Comparison of ENCODE assay signal across 29 mouse cellular contexts in the genomic region with DNA sequence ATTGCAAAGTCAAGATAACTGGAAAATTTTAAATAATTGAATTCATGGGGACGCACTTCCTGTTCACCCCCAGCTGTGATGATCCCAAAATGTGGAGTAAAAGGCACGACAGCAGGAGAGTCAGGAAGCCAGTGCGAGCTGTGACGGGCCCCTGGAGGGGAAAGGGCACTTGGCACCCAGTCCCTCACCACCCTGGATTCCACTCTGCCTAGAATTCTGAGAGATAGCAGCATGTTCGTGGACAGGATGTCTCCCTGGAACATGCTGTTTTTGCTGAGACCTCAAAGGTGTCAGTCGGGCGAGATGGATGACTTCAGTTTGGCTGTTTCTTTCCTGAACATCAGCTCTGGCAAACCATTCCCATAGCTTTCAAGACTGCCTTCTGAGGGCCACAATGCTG. TPM values are rescaled to one million over a fixed set of nuclear protein-coding genes. Genes with fewer than 3 reads are reported as not detected.
DNase-seq lines count a peak whose midpoint lies in the region; ATAC-seq and TF ChIP-seq lines count a peak whose summit lies in the region.
"Had no signal": no experiment of that assay in that cellular context is flagged by ENCODE, and none has a peak within 500 bp of the region (broad histone marks: within the 10 kb centered on the region; RNA-seq: fewer than 3 reads in every experiment).

No protein-coding gene starts in this region.

- peak; percentile 68 for DNase-seq in kidney, adult 11 months
- no peak for DNase-seq in kidney, postnatal 4 days
- peak; percentile 10 for DNase-seq in midbrain, embryonic 11.5 days (ENCODE audit: low spot score, missing footprints)
- DNase-seq in midbrain, postnatal 0 days (ENCODE audit: low spot score), result no peak
- DNase-seq in thymus, postnatal 10 days (ENCODE audit: low spot score in 2 of 2), result no peak
- DNase-seq: cerebellum, adult 11 months; cerebellum, adult 9-11 months; gastrocnemius, postnatal 10 days; heart, adult 2 months; right cerebral cortex, adult 18-20 months; thymus, adult 2 months had no signal

- H3K36me3 ChIP-seq in midbrain, embryonic 11.5 days (ENCODE audit: control insufficient read depth, insufficient read depth, low read length), result no peaks in the 10 kb centered on the region
- no peaks in the 10 kb centered on the region for H3K36me3 ChIP-seq in midbrain, postnatal 0 days (ENCODE audit: insufficient read depth, low read length)
- no peaks in the 10 kb centered on the region for H3K36me3 ChIP-seq in kidney, embryonic 15.5 days
- H3K36me3 ChIP-seq: embryonic facial prominence, embryonic 10.5 days; forebrain, embryonic 10.5 days; hindbrain, embryonic 12.5 days; limb, embryonic 12.5 days; lung, embryonic 15.5 days had no signal

- 86% methylated on average over 7 of the region's 7 CpGs for WGBS in midbrain, embryonic 11.5 days
- WGBS in midbrain, postnatal 0 days, result 78% methylated on average over 7 of the region's 7 CpGs
- 67% methylated on average over 7 of the region's 7 CpGs for WGBS in kidney, embryonic 15.5 days

- ATAC-seq in midbrain, embryonic 11.5 days (ENCODE audit: low FRiP score), result no peak
- ATAC-seq in midbrain, postnatal 0 days (ENCODE audit: low FRiP score), result no peak
- no peak for ATAC-seq in kidney, embryonic 15.5 days (replicated peaks; ENCODE audit: low FRiP score)
- ATAC-seq in granulocyte monocyte progenitor cell, adult 5-6 weeks (replicated peaks; ENCODE audit: poor library complexity, severe bottlenecking), result no peak
- ATAC-seq: activated CD4-positive, CD25-positive, alpha-beta regulatory T cell, adult 4 months; forebrain, embryonic 16.5 days; intestine, postnatal 0 days; midbrain, embryonic 16.5 days had no signal

- H3K9me3 ChIP-seq in midbrain, embryonic 11.5 days (ENCODE audit: control insufficient read depth, low read length), result no peaks in the 10 kb centered on the region
- H3K9me3 ChIP-seq in midbrain, postnatal 0 days (ENCODE audit: low read length), result no peaks in the 10 kb centered on the region
- H3K9me3 ChIP-seq in kidney, embryonic 15.5 days (replicated peaks), result 0 out of 2 replicates have a peak, but pooled peaks cover 4% of the 10 kb centered on the region
- H3K9me3 ChIP-seq: forebrain, embryonic 10.5 days; hindbrain, embryonic 12.5 days; lung, embryonic 15.5 days had no signal

- H3K9ac ChIP-seq in midbrain, embryonic 11.5 days (ENCODE audit: low read length), result no peak overlapping the region
- H3K9ac ChIP-seq in midbrain, postnatal 0 days (replicated peaks; ENCODE audit: low read length, poor library complexity, severe bottlenecking), result no peak overlapping the region
- H3K9ac ChIP-seq in kidney, embryonic 15.5 days, result no peak overlapping the region
- H3K9ac ChIP-seq: hindbrain, embryonic 12.5 days; limb, embryonic 12.5 days; liver, embryonic 14.5 days; lung, embryonic 15.5 days had no signal

- H3K4me1 ChIP-seq in midbrain, embryonic 11.5 days (ENCODE audit: control insufficient read depth, insufficient read depth, low read length), result no peaks in the 10 kb centered on the region
- H3K4me1 ChIP-seq in midbrain, postnatal 0 days (ENCODE audit: insufficient read depth, low read length), result no peaks in the 10 kb centered on the region
- peaks cover 9% of the 10 kb centered on the region for H3K4me1 ChIP-seq in kidney, embryonic 15.5 days
- H3K4me1 ChIP-seq: forebrain, embryonic 10.5 days; hindbrain, embryonic 12.5 days had no signal

- H3K27ac ChIP-seq in midbrain, embryonic 11.5 days (ENCODE audit: low read depth, low read length), result no peak overlapping the region
- H3K27ac ChIP-seq in midbrain, postnatal 0 days (ENCODE audit: low read depth, low read length), result no peak overlapping the region
- 0 out of 2 replicates have a peak overlapping the region, but pooled peaks have one; percentile 14 for H3K27ac ChIP-seq in kidney, embryonic 15.5 days
- H3K27ac ChIP-seq: embryonic facial prominence, embryonic 10.5 days; forebrain, embryonic 10.5 days; heart, adult 2 months; hindbrain, embryonic 12.5 days; limb, embryonic 12.5 days; liver, embryonic 14.5 days; lung, embryonic 15.5 days; macrophage; stomach, postnatal 0 days had no signal

- no peak overlapping the region for H3K4me2 ChIP-seq in midbrain, embryonic 11.5 days
- H3K4me2 ChIP-seq in midbrain, postnatal 0 days (ENCODE audit: low read depth, low read length, poor library complexity, severe bottlenecking), result no peak overlapping the region
- no peak overlapping the region for H3K4me2 ChIP-seq in kidney, embryonic 15.5 days
- H3K4me2 ChIP-seq: hindbrain, embryonic 12.5 days; limb, embryonic 12.5 days; lung, embryonic 15.5 days had no signal

- TF ChIP-seq CTCF in midbrain, postnatal 0 days (IDR thresholded peaks at IDR 0.05), result no peak

- H3K27me3 ChIP-seq in midbrain, embryonic 11.5 days (ENCODE audit: control insufficient read depth, insufficient read depth, low read length), result no peaks in the 10 kb centered on the region
- no peaks in the 10 kb centered on the region for H3K27me3 ChIP-seq in midbrain, postnatal 0 days (ENCODE audit: insufficient read depth, low read length)
- H3K27me3 ChIP-seq in kidney, embryonic 15.5 days, result no peaks in the 10 kb centered on the region
- H3K27me3 ChIP-seq: hindbrain, embryonic 12.5 days; limb, embryonic 12.5 days; lung, embryonic 15.5 days had no signal

- no peak overlapping the region for H3K4me3 ChIP-seq in midbrain, embryonic 11.5 days (ENCODE audit: low read depth, low read length)
- H3K4me3 ChIP-seq in midbrain, postnatal 0 days (ENCODE audit: low read depth, low read length), result no peak overlapping the region
- no peak overlapping the region for H3K4me3 ChIP-seq in kidney, embryonic 15.5 days (replicated peaks)
- H3K4me3 ChIP-seq: embryonic facial prominence, embryonic 10.5 days; forebrain, embryonic 10.5 days; heart, adult 2 months; hindbrain, embryonic 12.5 days; limb, embryonic 12.5 days; lung, embryonic 15.5 days had no signal

RNA-seq across cellular contexts. Expression of a gene that starts 6.7 kb away (rescaled TPM):
- 11.8 and 13.2 TPM in 2 replicates for polyA plus RNA-seq in midbrain, embryonic 11.5 days (2014; fragmentation: Nextera tagmentation; extraction: Ambion mirVana)
- 2.7 and 3.5 TPM in 2 replicates for total RNA-seq in midbrain, postnatal 0 days (2014; rRNA removed)
- 1.4 and 1.5 TPM in 2 replicates for polyA plus RNA-seq in midbrain, postnatal 0 days (2015; fragmentation: Nextera tagmentation; extraction: Ambion mirVana)
- polyA plus RNA-seq in kidney, embryonic 15.5 days (2015; fragmentation: Nextera tagmentation; extraction: Ambion mirVana), result 15.6 and 19.4 TPM in 2 replicates
- total RNA-seq in granulocyte monocyte progenitor cell, adult 5-6 weeks (2014; fragmentation: Nextera tagmentation), result 18.2 and 19.1 TPM in 2 replicates
- total RNA-seq in granulocyte monocyte progenitor cell, adult 5-6 weeks (2017), result 15.8 and 16.7 TPM in 2 replicates

RNA-seq across cellular contexts. Expression of a gene that starts 6.7 kb away (rescaled TPM):
- polyA plus RNA-seq in midbrain, embryonic 11.5 days (2014; fragmentation: Nextera tagmentation; extraction: Ambion mirVana), result 0.05 and 0.07 TPM in 2 replicates
- 0.66 and 4.2 TPM in 2 replicates for total RNA-seq in midbrain, postnatal 0 days (2014; rRNA removed)
- 0.82 and 2.6 TPM in 2 replicates for polyA plus RNA-seq in midbrain, postnatal 0 days (2015; fragmentation: Nextera tagmentation; extraction: Ambion mirVana)
- polyA plus RNA-seq in kidney, embryonic 15.5 days (2015; fragmentation: Nextera tagmentation; extraction: Ambion mirVana), result 0.06 TPM in 2 replicates
- total RNA-seq in granulocyte monocyte progenitor cell, adult 5-6 weeks (2014; fragmentation: Nextera tagmentation), result not detected in 2 replicates
- total RNA-seq in granulocyte monocyte progenitor cell, adult 5-6 weeks (2017), result 0.05 TPM in 1 of 2 replicates, not detected in the other
- total RNA-seq: common myeloid progenitor, adult 5-6 weeks; gastrocnemius, postnatal 10 days; heart, adult 2 months had no signal
- polyA plus RNA-seq: small intestine, adult 2 months had no signal

RNA-seq across cellular contexts. Expression of a gene that starts 11.7 kb away (rescaled TPM):
- 0.14 and 0.20 TPM in 2 replicates for polyA plus RNA-seq in midbrain, embryonic 11.5 days (2014; fragmentation: Nextera tagmentation; extraction: Ambion mirVana)
- total RNA-seq in midbrain, postnatal 0 days (2014; rRNA removed), result 0.38 and 1.2 TPM in 2 replicates
- polyA plus RNA-seq in midbrain, postnatal 0 days (2015; fragmentation: Nextera tagmentation; extraction: Ambion mirVana), result 0.54 and 0.91 TPM in 2 replicates
- polyA plus RNA-seq in kidney, embryonic 15.5 days (2015; fragmentation: Nextera tagmentation; extraction: Ambion mirVana), result 0.09 TPM in 1 of 2 replicates, not detected in the other
- total RNA-seq in granulocyte monocyte progenitor cell, adult 5-6 weeks (2014; fragmentation: Nextera tagmentation), result not detected in 2 replicates
- not detected in 2 replicates for total RNA-seq in granulocyte monocyte progenitor cell, adult 5-6 weeks (2017)
- total RNA-seq: common myeloid progenitor, adult 5-6 weeks; gastrocnemius, postnatal 10 days; MEL had no signal
- polyA plus RNA-seq: C2C12; embryonic facial prominence, embryonic 10.5 days; forebrain, embryonic 10.5 days; intestine, postnatal 0 days; liver, embryonic 14.5 days; macrophage; small intestine, adult 2 months; stomach, postnatal 0 days had no signal

Comparison
In these comparisons a context has a peak if more than half of its experiments do, and no peak if none do; other contexts are left out.
1. DNase-seq: peak in kidney, adult 11 months (single experiment) and midbrain, embryonic 11.5 days (single experiment); none in kidney, postnatal 4 days (0 of 2), midbrain, postnatal 0 days (single experiment) and thymus, postnatal 10 days (0 of 2).